26 mouse cellular contexts compared by ENCODE assay signal in genomic region chr19:32175013-32175412, GRCm38 (mm10).
A peak's percentile ranks its signal among the peaks of the same experiment; 100 is the strongest.
DNase-seq lines count a peak whose midpoint lies in the region; ATAC-seq lines count a peak whose summit lies in the region.
"Had no signal": no experiment of that assay in that cellular context is flagged by ENCODE, and none has a peak within 500 bp of the region (broad histone marks: within the 10 kb centered on the region; RNA-seq: fewer than 3 reads in every experiment).

No protein-coding gene starts in this region.

- peak; percentile 51 for DNase-seq in adrenal gland, adult 2 months
- DNase-seq in adrenal gland, postnatal 10 days: no peak
- DNase-seq in heart, adult 11 months: peak; percentile 55
- DNase-seq in heart, postnatal 10 days: no peak
- no peak for DNase-seq in liver, embryonic 11.5 days (ENCODE audit: low spot score)
- DNase-seq in 3T3-L1 (ENCODE audit: low read depth, low spot score): peak; percentile 36
- DNase-seq: adrenal gland, adult 8-10 months; adrenal gland, postnatal 25 days; cerebellum, adult 11 months; cerebellum, adult 18-20 months; cerebellum, adult 8-10 months; cerebellum, adult 9-11 months; cerebellum, postnatal 14 days; cerebellum, postnatal 36 days; embryo, embryonic 11 days had no signal

- no peak for ATAC-seq in liver, embryonic 12.5 days
- ATAC-seq in liver, embryonic 11.5 days (replicated peaks; ENCODE audit: low FRiP score): no peak
- no peak for ATAC-seq in CD4-positive, CD25-positive, alpha-beta regulatory T cell, adult 4 months
- ATAC-seq: forebrain, embryonic 14.5 days; forebrain, embryonic 16.5 days had no signal

- 76% methylated on average over 7 of the region's 7 CpGs for WGBS in liver, embryonic 12.5 days (ENCODE audit: insufficient replicate concordance)
- WGBS in liver, embryonic 11.5 days: 90% methylated on average over 7 of the region's 7 CpGs

- H3K9me3 ChIP-seq in liver, embryonic 12.5 days (replicated peaks): no peaks in the 10 kb centered on the region
- H3K9me3 ChIP-seq in liver, embryonic 11.5 days (ENCODE audit: control insufficient read depth, low read length): no peaks in the 10 kb centered on the region
- H3K9me3 ChIP-seq: embryonic facial prominence, embryonic 13.5 days; embryonic facial prominence, embryonic 15.5 days; forebrain, embryonic 10.5 days; forebrain, embryonic 12.5 days; G1E had no signal

- H3K4me2 ChIP-seq in liver, embryonic 12.5 days: no peak overlapping the region
- H3K4me2 ChIP-seq in liver, embryonic 11.5 days: no peak overlapping the region
- H3K4me2 ChIP-seq: embryonic facial prominence, embryonic 13.5 days; embryonic facial prominence, embryonic 15.5 days; forebrain, embryonic 12.5 days had no signal

- no peak overlapping the region for H3K9ac ChIP-seq in liver, embryonic 12.5 days
- no peak overlapping the region for H3K9ac ChIP-seq in liver, embryonic 11.5 days (ENCODE audit: low read depth, low read length)
- H3K9ac ChIP-seq: embryonic facial prominence, embryonic 13.5 days; embryonic facial prominence, embryonic 15.5 days; forebrain, embryonic 12.5 days had no signal

- no peak overlapping the region for H3K4me3 ChIP-seq in liver, embryonic 12.5 days
- H3K4me3 ChIP-seq in liver, embryonic 11.5 days (ENCODE audit: low read depth, low read length): no peak overlapping the region
- H3K4me3 ChIP-seq: embryonic facial prominence, embryonic 13.5 days; embryonic facial prominence, embryonic 15.5 days; erythroblast, embryonic 14.5 days; forebrain, embryonic 10.5 days; forebrain, embryonic 12.5 days had no signal

- intact Hi-C loops in heart, postnatal 10 days (cut with DNase I): no loop called here

- peaks cover 17% of the 10 kb centered on the region for H3K36me3 ChIP-seq in liver, embryonic 12.5 days
- H3K36me3 ChIP-seq in liver, embryonic 11.5 days (ENCODE audit: control insufficient read depth, insufficient read depth, low read length): no peaks in the 10 kb centered on the region
- H3K36me3 ChIP-seq: embryonic facial prominence, embryonic 13.5 days; forebrain, embryonic 10.5 days; forebrain, embryonic 12.5 days had no signal

- no peaks in the 10 kb centered on the region for H3K27me3 ChIP-seq in liver, embryonic 12.5 days (replicated peaks)
- no peaks in the 10 kb centered on the region for H3K27me3 ChIP-seq in liver, embryonic 11.5 days (replicated peaks; ENCODE audit: control insufficient read depth, insufficient read depth, low read length)
- H3K27me3 ChIP-seq: CH12.LX; embryonic facial prominence, embryonic 13.5 days; embryonic facial prominence, embryonic 15.5 days; forebrain, embryonic 12.5 days had no signal

- peaks cover 78% of the 10 kb centered on the region for H3K4me1 ChIP-seq in liver, embryonic 12.5 days
- H3K4me1 ChIP-seq in liver, embryonic 11.5 days (replicated peaks; ENCODE audit: control insufficient read depth, insufficient read depth, low read length): peaks cover 44% of the 10 kb centered on the region

- peak overlapping the region; percentile 65 for H3K27ac ChIP-seq in liver, embryonic 12.5 days
- H3K27ac ChIP-seq in liver, embryonic 11.5 days (ENCODE audit: low read depth, low read length): no peak overlapping the region
- H3K27ac ChIP-seq: embryonic facial prominence, embryonic 13.5 days; embryonic facial prominence, embryonic 15.5 days; forebrain, embryonic 10.5 days; forebrain, embryonic 12.5 days had no signal

Comparison
In these comparisons a context has a peak if more than half of its experiments do, and no peak if none do; other contexts are left out.
1. DNase-seq: peak in adrenal gland, adult 2 months (single experiment), heart, adult 11 months (single experiment) and 3T3-L1 (single experiment); none in adrenal gland, postnatal 10 days (single experiment), heart, postnatal 10 days (0 of 2) and liver, embryonic 11.5 days (single experiment).